In genomic region chr1:180503484-180503883, GRCm38 (mm10) we compare ENCODE assay signal across 21 mouse cellular contexts. TPM values are rescaled to one million over a fixed set of nuclear protein-coding genes. Genes with fewer than 3 reads are reported as not detected.
"Had no signal": no experiment of that assay in that cellular context is flagged by ENCODE, and none has a peak within 500 bp of the region (broad histone marks: within the 10 kb centered on the region; RNA-seq: fewer than 3 reads in every experiment).

No protein-coding gene starts in this region.

- H3K36me3 ChIP-seq: liver, embryonic 15.5 days; lung, embryonic 15.5 days; midbrain, embryonic 13.5 days; neural tube, embryonic 12.5 days; stomach, embryonic 15.5 days had no signal

- H3K27me3 ChIP-seq: lung, embryonic 15.5 days; midbrain, embryonic 13.5 days; neural tube, embryonic 12.5 days; stomach, embryonic 15.5 days had no signal

- H3K4me1 ChIP-seq: liver, embryonic 15.5 days; lung, embryonic 15.5 days; midbrain, embryonic 13.5 days; neural tube, embryonic 12.5 days; stomach, embryonic 15.5 days had no signal

- DNase-seq: liver, postnatal 0 days; lung, adult 2 months; lung, postnatal 14 days; lung, postnatal 36 days; right cerebral cortex, postnatal 14 days; thymus, adult 2 months; thymus, postnatal 25 days; thymus, postnatal 4 days had no signal

- H3K4me2 ChIP-seq: liver, embryonic 15.5 days; lung, embryonic 15.5 days; midbrain, embryonic 11.5 days; midbrain, embryonic 13.5 days; neural tube, embryonic 12.5 days; stomach, embryonic 15.5 days had no signal

- H3K9me3 ChIP-seq: liver, embryonic 15.5 days; lung, embryonic 15.5 days; midbrain, embryonic 13.5 days; neural tube, embryonic 12.5 days; stomach, embryonic 15.5 days had no signal

- ATAC-seq: liver, postnatal 0 days; lung, postnatal 0 days; midbrain, embryonic 13.5 days; midbrain, embryonic 16.5 days had no signal

- H3K27ac ChIP-seq: liver, embryonic 15.5 days; lung, embryonic 15.5 days; macrophage; midbrain, embryonic 13.5 days; neural tube, embryonic 12.5 days; stomach, embryonic 15.5 days; stomach, postnatal 0 days had no signal

- H3K4me3 ChIP-seq: liver, embryonic 15.5 days; lung, embryonic 15.5 days; megakaryocyte, embryonic 14.5 days; midbrain, embryonic 13.5 days; neural tube, embryonic 12.5 days; stomach, embryonic 15.5 days had no signal

- H3K9ac ChIP-seq: liver, embryonic 15.5 days; liver, postnatal 0 days; lung, embryonic 15.5 days; midbrain, embryonic 13.5 days; neural tube, embryonic 12.5 days; stomach, embryonic 15.5 days had no signal

RNA-seq across cellular contexts. Expression of gene Stum, which starts 20.2 kb away (rescaled TPM):
- total RNA-seq: megakaryocyte progenitor cell, adult 5-6 weeks; monocyte, adult 5-6 weeks had no signal
